Mouse (Mus musculus): ENCODE data around the gene Lrmda.

The Lrmda gene

GRCm38 (mm10) chr14:21992321-21992885 is 27.1 kb upstream of the Lrmda start:
- no peak for DNase-seq

- no peak for DNase-seq
These were observed 26.1 kb upstream of the Lrmda start for GRCm38 (mm10) chr14:21993251-21994060.

GRCm38 (mm10) chr14:21994061-21994990 is 25.2 kb upstream of the Lrmda start:
- DNase-seq, result peak; percentile 21

GRCm38 (mm10) chr14:21995031-21995754 is 24.3 kb upstream of the Lrmda start:
- peak; percentile 72 for DNase-seq

- no peak for DNase-seq
These were observed 19.9 kb upstream of the Lrmda start for GRCm38 (mm10) chr14:21999588-21999987.

- peak; percentile 11 for DNase-seq
These were observed 16.3 kb upstream of the Lrmda start for GRCm38 (mm10) chr14:22003231-22003630.

- no peak for DNase-seq
These were observed 15.9 kb upstream of the Lrmda start for GRCm38 (mm10) chr14:22003631-22004030.

- DNase-seq, result no peak
These were observed 14.6 kb upstream of the Lrmda start for GRCm38 (mm10) chr14:22004943-22005342.

- DNase-seq, result no peak
These were observed 12.5 kb upstream of the Lrmda start for GRCm38 (mm10) chr14:22007006-22007405.

GRCm38 (mm10) chr14:22014315-22014714 is 5.2 kb upstream of the Lrmda start:
- DNase-seq, result no peak

- DNase-seq, result no peak
These were observed 4.7 kb upstream of the Lrmda start for GRCm38 (mm10) chr14:22014781-22015180.

- DNase-seq, result no peak
These were observed 2.5 kb upstream of the Lrmda start for GRCm38 (mm10) chr14:22017011-22017410.

GRCm38 (mm10) chr14:22019949-22020845 is 685 bp downstream of the Lrmda start:
- DNase-seq, result peak; percentile 32

GRCm38 (mm10) chr14:22020885-22021284 is 1.4 kb downstream of the Lrmda start:
- DNase-seq, result peak; percentile 16

- no peak for DNase-seq
These were observed 4.0 kb downstream of the Lrmda start for GRCm38 (mm10) chr14:22023533-22023932.

GRCm38 (mm10) chr14:22035900-22036299 is 16.4 kb downstream of the Lrmda start:
- DNase-seq, result no peak

GRCm38 (mm10) chr14:22036338-22036737 is 16.8 kb downstream of the Lrmda start:
- DNase-seq, result no peak

- DNase-seq, result no peak
These were observed 17.4 kb downstream of the Lrmda start for GRCm38 (mm10) chr14:22036802-22037497.

- DNase-seq, result no peak
These were observed 18.1 kb downstream of the Lrmda start for GRCm38 (mm10) chr14:22037498-22038131.

GRCm38 (mm10) chr14:22042146-22042545 is 22.6 kb downstream of the Lrmda start:
- no peak for DNase-seq
